Mouse (Mus musculus): ENCODE measurements around the gene Tent5c.

- TF ChIP-seq CTCF (IDR thresholded peaks at IDR 0.05; ENCODE audit: low read depth): peak; percentile 95
- peak; percentile 17; the same call in 1 of the 2 replicates for TF ChIP-seq EP300 (IDR thresholded peaks at IDR 0.05; ENCODE audit: low read depth)
Observed at GRCm38 (mm10) chr3:100422392-100423167, 66.5 kb downstream of the Tent5c start.

Measured in liver, embryonic 14.5 days (tissue).